Mouse (Mus musculus) stomach, embryonic 14.5 days (tissue): ENCODE results near the gene Cemip. TPM values are rescaled to one million over a fixed set of nuclear protein-coding genes. Genes with fewer than 3 reads are reported as not detected.
"Not testable (repeated sequence)": the region's sequence is repeated elsewhere in the genome, so short reads cannot be mapped to it uniquely, and the experiment has no call there.

Experiments
- ATAC-seq: fragments of 200-750 bp; cut with Nextera tagmentation; 2 replicates; pipeline ENCODE4 v1.8.0; 2017; ENCODE audit warnings: low read depth, moderate TSS enrichment; ENCODE audit not compliant: insufficient number of reproducible peaks, insufficient read depth, low FRiP score
- H3K27ac ChIP-seq: fragments of 300-500 bp; sonication (generic); 2 replicates; pipeline ENCODE4 v1.5.1; 2014; ENCODE audit warnings: mild to moderate bottlenecking, low read length, moderate library complexity, mixed read lengths
- H3K27me3 ChIP-seq: fragments of 300-500 bp; sonication (generic); 2 replicates; pipeline ENCODE4 v1.6.1; 2014; ENCODE audit warnings: low read length, control low read depth, mixed read lengths; ENCODE audit not compliant: control insufficient read depth, insufficient read depth
- H3K36me3 ChIP-seq: fragments of 300-500 bp; sonication (generic); 2 replicates; pipeline ENCODE4 v1.6.1; 2014; ENCODE audit warnings: mild to moderate bottlenecking, control low read depth, low read length, moderate library complexity, mixed read lengths; ENCODE audit not compliant: control insufficient read depth, insufficient read depth
- H3K4me1 ChIP-seq: fragments of 300-500 bp; sonication (generic); 2 replicates; pipeline ENCODE4 v1.6.1; 2014; ENCODE audit warnings: low read length, control low read depth, mixed read lengths; ENCODE audit not compliant: control insufficient read depth, insufficient read depth
- H3K4me2 ChIP-seq: fragments of 300-500 bp; sonication (generic); replicated peaks from 2 replicates; pipeline ENCODE4 v1.6.1; 2014; ENCODE audit warnings: low read depth, low read length, control low read depth
- H3K4me3 ChIP-seq: fragments of 300-500 bp; sonication (generic); 2 replicates; pipeline ENCODE4 v1.5.1; 2014; ENCODE audit warnings: low read depth, low read length, control low read depth
- H3K9ac ChIP-seq: fragments of 300-500 bp; sonication (generic); replicated peaks from 2 replicates; pipeline ENCODE4 v1.6.1; 2014; ENCODE audit warnings: low read depth, mild to moderate bottlenecking, control low read depth, low read length, moderate library complexity, mixed read lengths
- H3K9me3 ChIP-seq: fragments of 300-500 bp; sonication (generic); 2 replicates; pipeline ENCODE4 v1.6.1; 2016; ENCODE audit warnings: low read depth, low read length, control low read depth; ENCODE audit not compliant: control insufficient read depth
- WGBS: fragments of 180-500 bp; shearing (Covaris S2); extraction: QIAGEN DNeasy Blood & Tissue Kit; methylation state at CpG from one replicate; pipeline ENCODE4 v1.1.7; 2014; 5-methylcytosine and 5-hydroxymethylcytosine counted together
- polyA plus RNA-seq: library from polyadenylated mRNA; unstranded; fragments of >200 nt; fragmentation: Nextera tagmentation; extraction: Ambion mirVana; gene quantifications from 2 replicates; pipeline ENCODE4 v1.2.1, GENCODE M21; 2014

Cemip gene
- polyA plus RNA-seq: 0.36 and 0.42 TPM in 2 replicates

GRCm38 (mm10) chr7:84086039-84086829 is at the start of gene Cemip:
Cemip (minus strand) TSS chr7:84086502.
- peak; percentile 74 for ATAC-seq
- Histone ChIP-seq H3K4me1 (no peaks in the 10 kb centered on the region), H3K4me2 (peak within 1 kb of the TSS; percentile 76), H3K27me3 (peaks cover 18% of the 10 kb centered on the region), H3K27ac (no peak within 1 kb of the TSS), H3K4me3 (peak within 1 kb of the TSS; percentile 35), H3K9me3 (no peaks in the 10 kb centered on the region), H3K36me3 (no peaks in the 10 kb centered on the region), H3K9ac (no peak within 1 kb of the TSS)
- 1% methylated on average over 54 of the region's 54 CpGs for WGBS

- no peak for ATAC-seq
- Histone ChIP-seq H3K9ac (no peak overlapping the region), H3K36me3 (no peaks in the 10 kb centered on the region), H3K4me2 (no peak overlapping the region), H3K4me3 (no peak overlapping the region), H3K4me1 (peaks cover 33% of the 10 kb centered on the region), H3K27me3 (no peaks in the 10 kb centered on the region), H3K9me3 (no peaks in the 10 kb centered on the region), H3K27ac (no peak overlapping the region)
- WGBS: 28% methylated on average over 1 of the region's 1 CpGs
Observed at GRCm38 (mm10) chr7:84132704-84133103, 46.4 kb upstream of the Cemip start.

- Histone ChIP-seq H3K36me3 (no peaks in the 10 kb centered on the region), H3K4me1 (peaks cover 33% of the 10 kb centered on the region), H3K27ac (no peak overlapping the region), H3K9ac (no peak overlapping the region), H3K4me2 (no peak overlapping the region), H3K9me3 (no peaks in the 10 kb centered on the region), H3K27me3 (no peaks in the 10 kb centered on the region), H3K4me3 (no peak overlapping the region)
- no peak for ATAC-seq
- 56% methylated on average over 4 of the region's 4 CpGs for WGBS
Observed at GRCm38 (mm10) chr7:84131736-84132135, 45.4 kb upstream of the Cemip start.

- Histone ChIP-seq H3K4me1 (peaks cover 24% of the 10 kb centered on the region), H3K4me2 (no peak overlapping the region), H3K27ac (no peak overlapping the region), H3K27me3 (no peaks in the 10 kb centered on the region), H3K36me3 (no peaks in the 10 kb centered on the region), H3K4me3 (no peak overlapping the region), H3K9ac (no peak overlapping the region), H3K9me3 (no peaks in the 10 kb centered on the region)
- ATAC-seq: peak; percentile 74
- WGBS: 44% methylated on average over 8 of the region's 8 CpGs
Observed at GRCm38 (mm10) chr7:84128661-84129060, 42.4 kb upstream of the Cemip start.

- no peaks in the 10 kb centered on the region for H3K36me3 ChIP-seq
- no peak for ATAC-seq
- H3K4me3 ChIP-seq: no peak overlapping the region
- H3K27me3 ChIP-seq: no peaks in the 10 kb centered on the region
- H3K4me2 ChIP-seq: no peak overlapping the region
- 84% methylated on average over 1 of the region's 1 CpGs for WGBS
- H3K9ac ChIP-seq: no peak overlapping the region
- no peaks in the 10 kb centered on the region for H3K9me3 ChIP-seq
- no peak overlapping the region for H3K27ac ChIP-seq
- H3K4me1 ChIP-seq: peaks cover 23% of the 10 kb centered on the region
Observed at GRCm38 (mm10) chr7:84125730-84126129, 39.4 kb upstream of the Cemip start.

GRCm38 (mm10) chr7:84123651-84124050 is 37.3 kb upstream of the Cemip start:
- not testable (repeated sequence) for H3K9ac ChIP-seq, ATAC-seq, H3K27ac ChIP-seq, H3K4me2 ChIP-seq, H3K4me3 ChIP-seq, H3K27me3 ChIP-seq, H3K9me3 ChIP-seq, H3K36me3 ChIP-seq
- H3K4me1 ChIP-seq: peaks cover 33% of the 10 kb centered on the region
- WGBS: 94% methylated on average over 3 of the region's 4 CpGs

- ATAC-seq: no peak
- 79% methylated on average over 3 of the region's 3 CpGs for WGBS
- Histone ChIP-seq H3K9me3 (no peaks in the 10 kb centered on the region), H3K4me3 (no peak overlapping the region), H3K4me2 (no peak overlapping the region), H3K4me1 (peaks cover 37% of the 10 kb centered on the region), H3K27me3 (no peaks in the 10 kb centered on the region), H3K36me3 (no peaks in the 10 kb centered on the region), H3K27ac (no peak overlapping the region), H3K9ac (no peak overlapping the region)
Observed at GRCm38 (mm10) chr7:84121778-84122177, 35.5 kb upstream of the Cemip start.

GRCm38 (mm10) chr7:84120142-84120760 is 33.9 kb upstream of the Cemip start:
- no peak overlapping the region for H3K4me2 ChIP-seq
- H3K4me3 ChIP-seq: no peak overlapping the region
- H3K9me3 ChIP-seq: no peaks in the 10 kb centered on the region
- H3K9ac ChIP-seq: no peak overlapping the region
- no peak for ATAC-seq
- H3K4me1 ChIP-seq: peaks cover 37% of the 10 kb centered on the region
- H3K27ac ChIP-seq: no peak overlapping the region
- 48% methylated on average over 5 of the region's 5 CpGs for WGBS
- no peaks in the 10 kb centered on the region for H3K36me3 ChIP-seq
- no peaks in the 10 kb centered on the region for H3K27me3 ChIP-seq
